In the genomic region with DNA sequence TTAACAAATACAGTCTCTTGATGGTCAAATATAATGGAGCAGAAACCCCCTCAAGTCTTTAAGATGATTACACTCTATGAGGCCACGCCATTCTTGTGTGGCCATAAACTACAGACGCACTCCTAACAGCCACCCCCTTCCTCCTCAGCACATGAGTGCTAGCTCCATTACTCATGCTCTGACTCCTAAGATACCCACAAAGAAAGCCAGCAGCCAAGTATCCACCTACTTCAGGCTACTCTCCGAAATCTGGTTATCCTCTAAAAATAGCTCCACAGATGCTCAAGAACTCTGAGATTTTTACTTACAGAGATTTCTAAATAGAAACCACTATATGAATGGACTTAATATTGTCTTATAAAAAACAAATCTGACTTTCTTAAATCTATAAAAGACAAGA, we compare ENCODE assay signal across 10 mouse cellular contexts. TPM values are rescaled to one million over a fixed set of nuclear protein-coding genes. Genes with fewer than 3 reads are reported as not detected.
DNase-seq lines count a peak whose midpoint lies in the region; ATAC-seq and TF ChIP-seq lines count a peak whose summit lies in the region.
"Had no signal": no experiment of that assay in that cellular context is flagged by ENCODE, and none has a peak within 500 bp of the region (broad histone marks: within the 10 kb centered on the region; RNA-seq: fewer than 3 reads in every experiment).

No protein-coding gene starts in this region.

- DNase-seq in layer of hippocampus, adult 2 months (ENCODE audit: low spot score in 2 of 2), result no peak
- DNase-seq in layer of hippocampus, postnatal 25 days (ENCODE audit: extremely low spot score in 1 of 2, low spot score in 1 of 2), result no peak
- peak; percentile 43 to 45 for DNase-seq in right cerebral cortex, adult 2 months (ENCODE audit: low spot score in 2 of 2)
- DNase-seq in right cerebral cortex, postnatal 10 days (ENCODE audit: low spot score in 2 of 2), result no peak
- no peak for DNase-seq in forebrain, postnatal 0 days
- DNase-seq in telencephalon, adult 2 months (ENCODE audit: low read depth, low spot score), result peak; percentile 90
- DNase-seq in ovary, postnatal 14 days (ENCODE audit: low spot score), result no peak
- DNase-seq: cerebellum, postnatal 36 days; kidney, postnatal 25 days had no signal

- H3K27me3 ChIP-seq in forebrain, postnatal 0 days (ENCODE audit: insufficient read depth, low read length), result no peaks in the 10 kb centered on the region

- H3K36me3 ChIP-seq in forebrain, postnatal 0 days (ENCODE audit: insufficient read depth), result no peaks in the 10 kb centered on the region

- 0 out of 2 replicates have a peak, but pooled peaks cover 3% of the 10 kb centered on the region for H3K4me1 ChIP-seq in forebrain, postnatal 0 days (ENCODE audit: insufficient read depth)

- peak overlapping the region; percentile 96 for H3K4me2 ChIP-seq in forebrain, postnatal 0 days (ENCODE audit: low read depth)

- H3K4me3 ChIP-seq in layer of hippocampus, adult 2 months, result peak overlapping the region; percentile 77
- peak overlapping the region; percentile 97 for H3K4me3 ChIP-seq in forebrain, postnatal 0 days (ENCODE audit: low read depth, low read length)

- no peak for TF ChIP-seq CTCF in layer of hippocampus, adult 2 months (conservative IDR thresholded peaks at IDR 0.05)
- no peak for TF ChIP-seq CTCF in forebrain, postnatal 0 days (IDR thresholded peaks at IDR 0.05; ENCODE audit: low read depth)

- 71% methylated on average over 3 of the region's 3 CpGs for WGBS in forebrain, postnatal 0 days

- ATAC-seq in forebrain, postnatal 0 days, result no peak
- ATAC-seq: activated CD4-positive, CD25-positive, alpha-beta regulatory T cell, adult 4 months had no signal

- no peak overlapping the region; the same call in 1 of the 2 replicates for H3K9ac ChIP-seq in forebrain, postnatal 0 days

- H3K9me3 ChIP-seq in forebrain, postnatal 0 days (ENCODE audit: low read length), result no peaks in the 10 kb centered on the region

- no peak overlapping the region for H3K27ac ChIP-seq in layer of hippocampus, adult 2 months
- H3K27ac ChIP-seq in forebrain, postnatal 0 days (ENCODE audit: low read depth, low read length), result no peak overlapping the region

RNA-seq across cellular contexts. Expression of a gene that starts 34.4 kb away (rescaled TPM):
- total RNA-seq in layer of hippocampus, adult 2 months (2021), result 100 to 1,000 TPM; 245 to 250 TPM
- total RNA-seq in layer of hippocampus, postnatal 25 days (2021), result 100 to 1,000 TPM; 244 to 253 TPM
- 207 and 248 TPM in 2 replicates for total RNA-seq in forebrain, postnatal 0 days (2014; rRNA removed)
- polyA plus RNA-seq in forebrain, postnatal 0 days (2015; fragmentation: Nextera tagmentation; extraction: Ambion mirVana), result 53.8 and 80.6 TPM in 2 replicates

Comparison
In these comparisons a context has a peak if more than half of its experiments do, and no peak if none do; other contexts are left out.
1. DNase-seq: peak in right cerebral cortex, adult 2 months (2 of 2) and telencephalon, adult 2 months (single experiment); none in layer of hippocampus, adult 2 months (0 of 2), layer of hippocampus, postnatal 25 days (0 of 2), right cerebral cortex, postnatal 10 days (0 of 2), forebrain, postnatal 0 days (single experiment) and ovary, postnatal 14 days (single experiment).